Mouse (Mus musculus): ENCODE measurements around the gene Ephb4.

Gene Ephb4

GRCm38 (mm10) chr5:137337190-137337589, 12.7 kb upstream of the Ephb4 start:
- no peak for DNase-seq

- DNase-seq, result peak; percentile 90
These were observed 11.7 kb upstream of the Ephb4 start for GRCm38 (mm10) chr5:137338256-137338655.

- DNase-seq, result no peak
These were observed 11.1 kb upstream of the Ephb4 start for GRCm38 (mm10) chr5:137338663-137339289.

GRCm38 (mm10) chr5:137339290-137339979, 10.5 kb upstream of the Ephb4 start:
- DNase-seq, result peak; percentile 61

- DNase-seq, result no peak
These were observed 9.7 kb upstream of the Ephb4 start for GRCm38 (mm10) chr5:137340222-137340621.

- DNase-seq, result no peak
These were observed 7.4 kb upstream of the Ephb4 start for GRCm38 (mm10) chr5:137342407-137343012.

GRCm38 (mm10) chr5:137343412-137343811, 6.5 kb upstream of the Ephb4 start:
- no peak for DNase-seq

- no peak for DNase-seq
These were observed 6.0 kb upstream of the Ephb4 start for GRCm38 (mm10) chr5:137343869-137344268.

GRCm38 (mm10) chr5:137345821-137346220, 4.1 kb upstream of the Ephb4 start:
- DNase-seq, result no peak

- no peak for DNase-seq
These were observed 3.5 kb upstream of the Ephb4 start for GRCm38 (mm10) chr5:137346388-137346787.

- DNase-seq, result no peak
These were observed 2.9 kb upstream of the Ephb4 start for GRCm38 (mm10) chr5:137346983-137347382.

- DNase-seq, result no peak
These were observed 2.1 kb upstream of the Ephb4 start for GRCm38 (mm10) chr5:137347856-137348255.

- DNase-seq, result no peak
These were observed 1.2 kb upstream of the Ephb4 start for GRCm38 (mm10) chr5:137348482-137349383.

- DNase-seq, result no peak
These were observed 522 bp downstream of the Ephb4 start for GRCm38 (mm10) chr5:137350205-137351057.

GRCm38 (mm10) chr5:137351058-137351380, 1.1 kb downstream of the Ephb4 start:
- DNase-seq, result no peak

GRCm38 (mm10) chr5:137351394-137351793, 1.5 kb downstream of the Ephb4 start:
- DNase-seq, result no peak

GRCm38 (mm10) chr5:137352011-137352975, 2.4 kb downstream of the Ephb4 start:
- DNase-seq, result no peak

- no peak for DNase-seq
These were observed 4.2 kb downstream of the Ephb4 start for GRCm38 (mm10) chr5:137354091-137354490.

GRCm38 (mm10) chr5:137358382-137358781, 8.5 kb downstream of the Ephb4 start:
- no peak for DNase-seq

- no peak for DNase-seq
These were observed 19.8 kb downstream of the Ephb4 start for GRCm38 (mm10) chr5:137369665-137370064.

- no peak for DNase-seq
These were observed 23.6 kb downstream of the Ephb4 start for GRCm38 (mm10) chr5:137373371-137373950.

All from right cerebral cortex, postnatal 4 days (tissue).